Mouse (Mus musculus): ENCODE measurements around the gene Madd.

- TF ChIP-seq CTCF (IDR thresholded peaks at IDR 0.05; ENCODE audit: low read depth, low read length) (no peak), POLR2A (IDR thresholded peaks at IDR 0.05; ENCODE audit: extremely low read depth, insufficient read depth, low read length) (no peak)
Observed at GRCm38 (mm10) chr2:91198888-91199287, 15.3 kb upstream of the Madd start.
